In the genomic region with DNA sequence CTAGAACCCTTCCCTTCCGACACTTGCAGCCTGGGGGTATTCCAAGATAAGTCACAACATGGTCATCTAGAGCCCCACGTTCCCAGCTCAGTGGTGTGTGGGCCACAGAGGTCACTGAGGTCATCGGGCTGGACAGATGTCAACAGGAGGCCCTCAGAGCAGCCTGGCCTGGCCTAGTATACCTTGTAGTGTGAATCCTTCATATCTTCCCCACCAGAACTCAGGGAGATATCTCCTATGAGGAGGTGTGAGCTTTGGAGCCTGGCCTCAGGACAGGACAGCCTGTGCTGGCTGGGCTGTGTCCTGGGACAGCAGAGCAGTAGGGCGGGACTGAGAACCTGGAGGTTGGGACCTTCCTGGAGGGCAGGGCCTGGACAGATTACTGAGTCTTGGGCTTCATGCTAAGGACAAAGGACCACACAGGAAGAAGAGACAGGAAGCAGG, we compare ENCODE assay signal across 7 mouse cellular contexts. TPM values are rescaled to one million over a fixed set of nuclear protein-coding genes. Genes with fewer than 3 reads are reported as not detected.
DNase-seq lines count a peak whose midpoint lies in the region; ATAC-seq and TF ChIP-seq lines count a peak whose summit lies in the region.

No protein-coding gene starts in this region.

- peaks cover 66% of the 10 kb centered on the region for H3K4me1 ChIP-seq in megakaryocyte, embryonic 14.5 days
- H3K4me1 ChIP-seq in intestine, embryonic 16.5 days (ENCODE audit: control insufficient read depth, insufficient read depth, low read length), result peaks cover 51% of the 10 kb centered on the region

- H3K9ac ChIP-seq in intestine, embryonic 16.5 days (ENCODE audit: low read depth, low read length), result peak overlapping the region; percentile 87

- peak; percentile 70 to 78 for DNase-seq in heart, adult 9 months (ENCODE audit: low spot score in 2 of 2)
- DNase-seq in layer of hippocampus, adult 11-12 months (ENCODE audit: low spot score), result no peak

- no peaks in the 10 kb centered on the region for H3K27me3 ChIP-seq in megakaryocyte, embryonic 14.5 days (replicated peaks)
- H3K27me3 ChIP-seq in intestine, embryonic 16.5 days (replicated peaks; ENCODE audit: control insufficient read depth, insufficient read depth, low read length), result no peaks in the 10 kb centered on the region
- H3K27me3 ChIP-seq in myocyte (ENCODE audit: control insufficient read depth, insufficient read depth, insufficient read length), result no peaks in the 10 kb centered on the region

- WGBS in intestine, embryonic 16.5 days, result 67% methylated on average over 4 of the region's 4 CpGs

- peak overlapping the region; percentile 56; the same call in 1 of the 2 replicates for H3K4me2 ChIP-seq in intestine, embryonic 16.5 days (ENCODE audit: low read depth, low read length)
- H3K4me2 ChIP-seq in myocyte (ENCODE audit: low read depth), result peak overlapping the region; percentile 54

- H3K36me3 ChIP-seq in megakaryocyte, embryonic 14.5 days (replicated peaks; ENCODE audit: low read length), result peaks cover 61% of the 10 kb centered on the region
- H3K36me3 ChIP-seq in intestine, embryonic 16.5 days (ENCODE audit: control insufficient read depth, insufficient read depth, low read length), result peaks cover 19% of the 10 kb centered on the region
- peaks cover 26% of the 10 kb centered on the region for H3K36me3 ChIP-seq in myocyte (ENCODE audit: control insufficient read depth, insufficient read depth)

- H3K9me3 ChIP-seq in megakaryocyte, embryonic 14.5 days, result no peaks in the 10 kb centered on the region
- no peaks in the 10 kb centered on the region for H3K9me3 ChIP-seq in intestine, embryonic 16.5 days (ENCODE audit: control insufficient read depth, low read length)

- H3ac ChIP-seq in myocyte (ENCODE audit: control insufficient read depth, insufficient read length), result no peak overlapping the region

- TF ChIP-seq POLR2A in myocyte (IDR thresholded peaks at IDR 0.05; ENCODE audit: insufficient read length, low read depth), result no peak

- H3K4me3 ChIP-seq in megakaryocyte, embryonic 14.5 days (replicated peaks), result peak overlapping the region; percentile 99
- H3K4me3 ChIP-seq in intestine, embryonic 16.5 days (ENCODE audit: low read length), result peak overlapping the region; percentile 96
- no peak overlapping the region for H3K4me3 ChIP-seq in myocyte

- peaks cover 52% of the 10 kb centered on the region for H3K79me2 ChIP-seq in myocyte (ENCODE audit: control insufficient read depth, insufficient read depth)

- H3K27ac ChIP-seq in intestine, embryonic 16.5 days (ENCODE audit: low read length), result peak overlapping the region; percentile 100

- ATAC-seq in megakaryocyte, adult 5-6 weeks (ENCODE audit: poor library complexity, severe bottlenecking), result no peak
- no peak for ATAC-seq in intestine, embryonic 16.5 days
- ATAC-seq in granulocyte monocyte progenitor cell, adult 5-6 weeks (replicated peaks; ENCODE audit: poor library complexity, severe bottlenecking), result no peak

TF ChIP-seq in myocyte, 11 proteins besides CTCF, POLR2A, EP300 and RAD21:
- TF ChIP-seq E2F4 (IDR thresholded peaks at IDR 0.05; ENCODE audit: insufficient read depth) (no peak), TCF3 (IDR thresholded peaks at IDR 0.05; ENCODE audit: insufficient read length, low read depth) (no peak), MYOD1 (IDR thresholded peaks at IDR 0.05; ENCODE audit: control insufficient read depth in 1 of 3, insufficient read length in 2 of 3, low read depth in 2 of 3) (no peak), MAX (IDR thresholded peaks at IDR 0.05; ENCODE audit: low read depth) (no peak), POLR2AphosphoS2 (IDR thresholded peaks at IDR 0.05; ENCODE audit: insufficient read length, low read depth) (peak; percentile 32)
TF ChIP-seq in myocyte: peak in this region for 1.

RNA-seq across cellular contexts. Expression of a gene that starts 1.5 kb away (rescaled TPM):
- polyA plus RNA-seq in megakaryocyte, embryonic 14.5 days (2012; ENCODE audit: insufficient read depth, low replicate concordance), result 171 and 203 TPM in 2 replicates
- 29.5 and 29.6 TPM in 2 replicates for total RNA-seq in megakaryocyte, adult 5-6 weeks (2015)
- total RNA-seq in megakaryocyte, adult 5-6 weeks (2017), result 22.4 and 36.1 TPM in 2 replicates
- 8.8 and 10.3 TPM in 2 replicates for polyA plus RNA-seq in intestine, embryonic 16.5 days (2015; fragmentation: Nextera tagmentation; extraction: Ambion mirVana)
- polyA plus RNA-seq in myocyte (2012; fragmentation: generic; extraction: Trizol), result 131 TPM
- total RNA-seq in granulocyte monocyte progenitor cell, adult 5-6 weeks (2014; fragmentation: Nextera tagmentation), result 26.7 and 36.8 TPM in 2 replicates
- 10.0 and 17.4 TPM in 2 replicates for total RNA-seq in granulocyte monocyte progenitor cell, adult 5-6 weeks (2017)

RNA-seq across cellular contexts. Expression of a gene that starts 6.0 kb away (rescaled TPM):
- polyA plus RNA-seq in megakaryocyte, embryonic 14.5 days (2012; ENCODE audit: insufficient read depth, low replicate concordance), result 4.8 and 11.7 TPM in 2 replicates
- 1.6 and 2.2 TPM in 2 replicates for total RNA-seq in megakaryocyte, adult 5-6 weeks (2015)
- total RNA-seq in megakaryocyte, adult 5-6 weeks (2017), result 1.4 TPM in 1 of 2 replicates, not detected in the other
- polyA plus RNA-seq in intestine, embryonic 16.5 days (2015; fragmentation: Nextera tagmentation; extraction: Ambion mirVana), result 5.1 TPM in 2 replicates
- polyA plus RNA-seq in myocyte (2012; fragmentation: generic; extraction: Trizol), result 10.0 TPM
- total RNA-seq in granulocyte monocyte progenitor cell, adult 5-6 weeks (2014; fragmentation: Nextera tagmentation), result 0.73 and 5.3 TPM in 2 replicates
- total RNA-seq in granulocyte monocyte progenitor cell, adult 5-6 weeks (2017), result 0.36 TPM in 1 of 2 replicates, not detected in the other

RNA-seq across cellular contexts. Expression of a gene that starts 8.2 kb away (rescaled TPM):
- polyA plus RNA-seq in megakaryocyte, embryonic 14.5 days (2012; ENCODE audit: insufficient read depth, low replicate concordance), result 1,192 and 1,533 TPM in 2 replicates
- 161 and 162 TPM in 2 replicates for total RNA-seq in megakaryocyte, adult 5-6 weeks (2015)
- total RNA-seq in megakaryocyte, adult 5-6 weeks (2017), result 31.0 and 34.7 TPM in 2 replicates
- polyA plus RNA-seq in intestine, embryonic 16.5 days (2015; fragmentation: Nextera tagmentation; extraction: Ambion mirVana), result 846 and 854 TPM in 2 replicates
- polyA plus RNA-seq in myocyte (2012; fragmentation: generic; extraction: Trizol), result 1,163 TPM
- 193 and 253 TPM in 2 replicates for total RNA-seq in granulocyte monocyte progenitor cell, adult 5-6 weeks (2014; fragmentation: Nextera tagmentation)
- total RNA-seq in granulocyte monocyte progenitor cell, adult 5-6 weeks (2017), result 47.4 and 49.6 TPM in 2 replicates

RNA-seq across cellular contexts. Expression of a gene that starts 19.2 kb away (rescaled TPM):
- 27.7 and 39.5 TPM in 2 replicates for polyA plus RNA-seq in megakaryocyte, embryonic 14.5 days (2012; ENCODE audit: insufficient read depth, low replicate concordance)
- total RNA-seq in megakaryocyte, adult 5-6 weeks (2015), result 11.7 and 13.8 TPM in 2 replicates
- 29.3 and 32.1 TPM in 2 replicates for total RNA-seq in megakaryocyte, adult 5-6 weeks (2017)
- 53.2 and 62.6 TPM in 2 replicates for polyA plus RNA-seq in intestine, embryonic 16.5 days (2015; fragmentation: Nextera tagmentation; extraction: Ambion mirVana)
- polyA plus RNA-seq in myocyte (2012; fragmentation: generic; extraction: Trizol), result 54.2 TPM
- 25.3 and 70.7 TPM in 2 replicates for total RNA-seq in granulocyte monocyte progenitor cell, adult 5-6 weeks (2014; fragmentation: Nextera tagmentation)
- total RNA-seq in granulocyte monocyte progenitor cell, adult 5-6 weeks (2017), result 36.8 and 40.7 TPM in 2 replicates

RNA-seq across cellular contexts. Expression of a gene that starts 26.2 kb away (rescaled TPM):
- 3.0 and 7.7 TPM in 2 replicates for polyA plus RNA-seq in megakaryocyte, embryonic 14.5 days (2012; ENCODE audit: insufficient read depth, low replicate concordance)
- 19.3 and 21.0 TPM in 2 replicates for total RNA-seq in megakaryocyte, adult 5-6 weeks (2015)
- 18.8 and 20.9 TPM in 2 replicates for total RNA-seq in megakaryocyte, adult 5-6 weeks (2017)
- polyA plus RNA-seq in intestine, embryonic 16.5 days (2015; fragmentation: Nextera tagmentation; extraction: Ambion mirVana), result 23.6 TPM in 2 replicates
- 23.5 TPM for polyA plus RNA-seq in myocyte (2012; fragmentation: generic; extraction: Trizol)
- 17.2 and 43.4 TPM in 2 replicates for total RNA-seq in granulocyte monocyte progenitor cell, adult 5-6 weeks (2014; fragmentation: Nextera tagmentation)
- 11.2 and 11.5 TPM in 2 replicates for total RNA-seq in granulocyte monocyte progenitor cell, adult 5-6 weeks (2017)

Comparison
In these comparisons a context has a peak if more than half of its experiments do, and no peak if none do; other contexts are left out.
1. RNA of a gene that starts 1.5 kb away (polyA plus RNA-seq): 171 to 203 TPM in megakaryocyte, embryonic 14.5 days and 131 TPM in myocyte (single experiment); 8.8 to 10.3 TPM in intestine, embryonic 16.5 days; every median in the first group is over 10 times any median in the second.